Mouse (Mus musculus) erythroblast, embryonic 14.5 days (primary cell): Measurements from ENCODE around the gene Mtfr1l. TPM values are rescaled to one million over a fixed set of nuclear protein-coding genes. Genes with fewer than 3 reads are reported as not detected.

Source experiments
- H3K27me3 ChIP-seq: 2 replicates; pipeline ENCODE4 v1.6.1; 2012; ENCODE audit warnings: inconsistent platforms; ENCODE audit not compliant: control insufficient read depth
- H3K36me3 ChIP-seq: 2 replicates; pipeline ENCODE4 v1.6.1; 2012; ENCODE audit warnings: mild to moderate bottlenecking, inconsistent platforms; ENCODE audit not compliant: control insufficient read depth
- H3K4me1 ChIP-seq: 2 replicates; pipeline ENCODE4 v1.6.1; 2012; ENCODE audit warnings: inconsistent platforms; ENCODE audit not compliant: control insufficient read depth
- H3K4me3 ChIP-seq: replicated peaks from 2 replicates; pipeline ENCODE3; 2012; ENCODE audit warnings: moderate library complexity, mild to moderate bottlenecking, inconsistent platforms
- H3K9me3 ChIP-seq: 2 replicates; pipeline ENCODE4 v1.6.1; 2012; ENCODE audit warnings: low read length, inconsistent platforms, mixed read lengths; ENCODE audit not compliant: control insufficient read depth
- GATA1 ChIP-seq: IDR thresholded peaks from 2 replicates; pipeline ENCODE4 v1.6.1; 2012; ENCODE audit warnings: low read length, inconsistent platforms, mixed read lengths
- TAL1 ChIP-seq: IDR thresholded peaks from 3 replicates; pipeline ENCODE4 v1.6.1; 2012; ENCODE audit warnings: low read length, inconsistent platforms, mixed read lengths
- polyA plus RNA-seq: library from polyadenylated mRNA; stranded (reverse); fragments of >175 nt; gene quantifications from 2 replicates; pipeline ENCODE4 v1.2.3, GENCODE M21; 2012

Gene Mtfr1l
- polyA plus RNA-seq, 1 experiment = 3.9 TPM

DNA sequence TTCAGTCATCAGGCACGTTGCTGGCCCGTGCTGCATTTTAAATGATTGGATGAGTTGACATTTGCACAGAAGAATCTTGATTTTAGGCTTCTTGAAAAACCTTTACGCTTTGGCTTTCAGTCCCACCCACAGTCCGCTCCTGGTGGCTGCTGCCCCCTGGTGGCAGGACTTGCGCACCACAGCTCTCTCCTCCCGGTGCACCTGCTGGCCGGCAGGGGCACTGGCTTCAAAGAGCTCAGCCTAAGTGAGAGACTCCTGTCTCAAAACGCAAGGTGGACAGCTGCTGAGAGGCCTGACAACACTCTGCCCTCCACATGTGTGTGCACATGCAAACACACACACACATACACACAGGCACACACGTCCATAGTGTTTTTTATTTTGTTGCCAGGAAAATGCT is 57.2 kb downstream of the Mtfr1l start:
- Histone ChIP-seq H3K4me1 (peaks cover 3% of the 10 kb centered on the region), H3K4me3 (no peak overlapping the region), H3K9me3 (no peaks in the 10 kb centered on the region), H3K36me3 (peaks cover 42% of the 10 kb centered on the region), H3K27me3 (peaks cover 8% of the 10 kb centered on the region)
- TF ChIP-seq GATA1 = no peak
- TF ChIP-seq TAL1 = no peak

DNA sequence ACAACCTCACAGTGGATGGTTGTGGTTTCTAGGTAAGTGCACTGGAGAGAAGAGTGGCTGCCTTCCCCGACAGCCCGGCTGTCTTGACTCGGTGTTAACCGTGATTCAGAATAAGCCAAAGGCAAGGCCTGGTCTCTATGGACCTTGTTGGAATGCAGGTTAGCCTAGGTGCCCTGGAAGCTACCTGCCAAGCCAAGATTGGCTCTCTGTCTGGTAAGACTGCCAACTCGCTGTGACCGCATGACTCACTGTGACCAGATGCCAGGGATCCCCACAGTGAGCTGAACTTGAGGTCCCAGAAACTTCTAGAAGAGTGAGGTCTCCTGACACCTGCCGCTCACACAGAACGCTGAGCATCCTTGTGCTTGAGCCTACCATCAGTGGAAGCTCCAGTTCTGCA is 58.3 kb downstream of the Mtfr1l start:
- TF ChIP-seq GATA1 (no peak), TAL1 (no peak)
- Histone ChIP-seq H3K27me3 (no peaks in the 10 kb centered on the region), H3K4me1 (peaks cover 5% of the 10 kb centered on the region), H3K36me3 (peaks cover 54% of the 10 kb centered on the region), H3K4me3 (no peak overlapping the region), H3K9me3 (no peaks in the 10 kb centered on the region)

Other genes starting within 250 kb of the Mtfr1l start
- 0.14 and 0.53 TPM in 2 replicates for gene Pdik1l, start 247.5 kb downstream of the Mtfr1l start, polyA plus RNA-seq
- gene Trim63, start 220.3 kb downstream of the Mtfr1l start, polyA plus RNA-seq = not detected in 2 replicates
- gene Slc30a2, start 192.2 kb downstream of the Mtfr1l start, polyA plus RNA-seq = not detected in 2 replicates
- gene Extl1, start 151.5 kb downstream of the Mtfr1l start, polyA plus RNA-seq = not detected in 2 replicates
- gene Pafah2, start 139.1 kb downstream of the Mtfr1l start, polyA plus RNA-seq = not detected in 2 replicates
- 45.6 and 68.9 TPM in 2 replicates for gene Stmn1, start 67.1 kb downstream of the Mtfr1l start, polyA plus RNA-seq
- 0.10 TPM in 1 of 2 replicates, not detected in the other for gene Paqr7, start 38.7 kb downstream of the Mtfr1l start, polyA plus RNA-seq
- 0.18 and 0.29 TPM in 2 replicates for gene Aunip, start 24.4 kb downstream of the Mtfr1l start, polyA plus RNA-seq
- gene Selenon, start 16.8 kb upstream of the Mtfr1l start, polyA plus RNA-seq = 0.05 and 0.08 TPM in 2 replicates
- 0.06 and 0.07 TPM in 2 replicates for gene Man1c1, start 168.9 kb upstream of the Mtfr1l start, polyA plus RNA-seq
- gene Ldlrap1, start 232.6 kb upstream of the Mtfr1l start, polyA plus RNA-seq = 3.0 and 3.8 TPM in 2 replicates